Comparison of ENCODE assay signal across 9 mouse cellular contexts in the genomic region with DNA sequence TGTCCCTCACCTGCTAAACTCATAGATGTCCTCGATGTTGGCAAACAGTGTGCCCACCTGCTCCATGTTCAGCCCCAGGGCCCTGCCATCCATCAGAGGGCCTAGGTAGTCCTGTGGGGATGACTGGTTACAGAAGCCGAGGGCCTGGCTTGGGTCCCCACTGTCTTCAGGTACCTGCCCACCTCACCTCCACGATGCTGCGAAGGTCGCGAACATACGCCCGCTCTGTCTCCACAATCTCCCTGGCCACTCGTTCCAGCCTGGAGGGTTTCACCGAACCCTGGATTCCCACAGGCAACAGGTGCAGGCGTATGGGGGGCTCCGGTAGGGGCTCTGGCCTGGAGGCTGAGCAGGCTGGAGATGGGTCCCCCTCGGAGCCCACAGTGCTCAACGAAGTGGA. TPM values are rescaled to one million over a fixed set of nuclear protein-coding genes. Genes with fewer than 3 reads are reported as not detected.
A peak's percentile ranks its signal among the peaks of the same experiment; 100 is the strongest.
DNase-seq lines count a peak whose midpoint lies in the region; ATAC-seq and TF ChIP-seq lines count a peak whose summit lies in the region.
"Had no signal": no experiment of that assay in that cellular context is flagged by ENCODE, and none has a peak within 500 bp of the region (broad histone marks: within the 10 kb centered on the region; RNA-seq: fewer than 3 reads in every experiment).

No protein-coding gene starts in this region.

- TF ChIP-seq POLR2A in heart, adult 2 months (IDR thresholded peaks at IDR 0.05; ENCODE audit: insufficient read depth, low read depth, low read length): no peak
- no peak for TF ChIP-seq POLR2A in cerebellum, adult 2 months (IDR thresholded peaks at IDR 0.05; ENCODE audit: borderline replicate concordance, insufficient read depth, low read length)

- H3K79me2 ChIP-seq in heart, adult 2 months (replicated peaks; ENCODE audit: control insufficient read depth, insufficient read depth, low read length): no peaks in the 10 kb centered on the region; the same call in none of the 2 replicates

- no peaks in the 10 kb centered on the region for H3K9me3 ChIP-seq in megakaryocyte, embryonic 14.5 days
- H3K9me3 ChIP-seq in limb, embryonic 10.5 days (replicated peaks): no peaks in the 10 kb centered on the region
- H3K9me3 ChIP-seq in stomach, embryonic 14.5 days (ENCODE audit: control insufficient read depth, low read depth, low read length): no peaks in the 10 kb centered on the region

- peaks cover 9% of the 10 kb centered on the region for H3K4me1 ChIP-seq in heart, adult 2 months (ENCODE audit: control insufficient read depth, insufficient read depth, low read length)
- H3K4me1 ChIP-seq in megakaryocyte, embryonic 14.5 days: peaks cover 55% of the 10 kb centered on the region
- peaks cover 37% of the 10 kb centered on the region for H3K4me1 ChIP-seq in limb, embryonic 10.5 days
- peaks cover 19% of the 10 kb centered on the region for H3K4me1 ChIP-seq in stomach, embryonic 14.5 days (ENCODE audit: control insufficient read depth, insufficient read depth, low read length)
- H3K4me1 ChIP-seq in cerebellum, adult 2 months (ENCODE audit: control insufficient read depth, insufficient read depth, low read length): no peaks in the 10 kb centered on the region

- intact Hi-C loops in heart, adult 2 months (cut with DNase I): loop anchor here (5.0 kb wide), 1 partner anchor 227 kb away; a partner anchor contains a TSS

- no peak for TF ChIP-seq EP300 in heart, adult 2 months (IDR thresholded peaks at IDR 0.05; ENCODE audit: insufficient read depth, low read depth, low read length)

- no peaks in the 10 kb centered on the region for H3K27me3 ChIP-seq in heart, adult 2 months (ENCODE audit: control insufficient read depth, insufficient read depth, low read length)
- H3K27me3 ChIP-seq in megakaryocyte, embryonic 14.5 days (replicated peaks): peaks cover 41% of the 10 kb centered on the region
- no peaks in the 10 kb centered on the region for H3K27me3 ChIP-seq in limb, embryonic 10.5 days (ENCODE audit: low read depth, poor library complexity, severe bottlenecking)
- H3K27me3 ChIP-seq in stomach, embryonic 14.5 days (ENCODE audit: control insufficient read depth, insufficient read depth, low read length): no peaks in the 10 kb centered on the region
- no peaks in the 10 kb centered on the region for H3K27me3 ChIP-seq in cerebellum, adult 2 months (ENCODE audit: control insufficient read depth, insufficient read depth, low read length)

- peak overlapping the region; percentile 91 for H3K4me2 ChIP-seq in stomach, embryonic 14.5 days (replicated peaks; ENCODE audit: low read depth, low read length)

- no peaks in the 10 kb centered on the region for H3K36me3 ChIP-seq in heart, adult 2 months (ENCODE audit: control insufficient read depth, insufficient read depth, low read length)
- H3K36me3 ChIP-seq in megakaryocyte, embryonic 14.5 days (replicated peaks; ENCODE audit: low read length): peaks cover 38% of the 10 kb centered on the region
- H3K36me3 ChIP-seq in limb, embryonic 10.5 days: peaks cover 54% of the 10 kb centered on the region
- peaks cover 43% of the 10 kb centered on the region for H3K36me3 ChIP-seq in stomach, embryonic 14.5 days (ENCODE audit: control insufficient read depth, insufficient read depth, low read length)

- DNase-seq in heart, adult 2 months: no peak
- no peak for DNase-seq in heart, adult 18-20 months
- no peak for DNase-seq in limb, embryonic 10.5 days (ENCODE audit: low spot score)
- DNase-seq in cerebellum, adult 2 months: no peak
- DNase-seq: spleen, adult 18-20 months had no signal

- H3K27ac ChIP-seq in heart, adult 2 months: no peak overlapping the region; the same call in 1 of the 2 replicates
- H3K27ac ChIP-seq in limb, embryonic 10.5 days: peak overlapping the region; percentile 42; the same call in 1 of the 2 replicates
- H3K27ac ChIP-seq in stomach, embryonic 14.5 days (ENCODE audit: low read length): no peak overlapping the region
- no peak overlapping the region for H3K27ac ChIP-seq in cerebellum, adult 2 months (ENCODE audit: insufficient read depth, low read length)

- no peak for TF ChIP-seq CTCF in heart, adult 2 months (IDR thresholded peaks at IDR 0.05)
- TF ChIP-seq CTCF in cerebellum, adult 2 months (IDR thresholded peaks at IDR 0.05; ENCODE audit: borderline replicate concordance, insufficient read depth, low read depth, low read length): no peak

- no peak overlapping the region for H3K9ac ChIP-seq in heart, adult 2 months (ENCODE audit: low read depth, low read length)
- no peak overlapping the region for H3K9ac ChIP-seq in stomach, embryonic 14.5 days (replicated peaks; ENCODE audit: low read depth, low read length)

- peak overlapping the region; percentile 77; the same call in 1 of the 2 replicates for H3K4me3 ChIP-seq in heart, adult 2 months
- H3K4me3 ChIP-seq in megakaryocyte, embryonic 14.5 days (replicated peaks): peak overlapping the region; percentile 62
- peak overlapping the region; percentile 82 for H3K4me3 ChIP-seq in limb, embryonic 10.5 days
- peak overlapping the region; percentile 92; the same call in 1 of the 2 replicates for H3K4me3 ChIP-seq in stomach, embryonic 14.5 days (ENCODE audit: low read depth, low read length)
- H3K4me3 ChIP-seq in cerebellum, adult 2 months (replicated peaks; ENCODE audit: insufficient read depth, low read depth, low read length): no peak overlapping the region

- WGBS in heart, adult 2 months: 85% methylated on average over 14 of the region's 14 CpGs
- WGBS in limb, embryonic 10.5 days: 94% methylated on average over 14 of the region's 14 CpGs
- WGBS in stomach, embryonic 14.5 days: 92% methylated on average over 14 of the region's 14 CpGs
- 86% methylated on average over 14 of the region's 14 CpGs for WGBS in cerebellum, adult 2 months

- no peak for ATAC-seq in megakaryocyte, adult 5-6 weeks (ENCODE audit: poor library complexity, severe bottlenecking)
- ATAC-seq in stomach, embryonic 14.5 days (ENCODE audit: insufficient number of reproducible peaks, insufficient read depth, low FRiP score, low read depth): no peak
- ATAC-seq in granulocyte monocyte progenitor cell, adult 5-6 weeks (replicated peaks; ENCODE audit: poor library complexity, severe bottlenecking): no peak

RNA-seq across cellular contexts. Expression of a gene that starts 2.3 kb away (rescaled TPM):
- 10 to 100 TPM; 10.4 to 14.3 TPM for total RNA-seq in heart, adult 2 months (2021)
- 15.9 and 16.3 TPM in 2 replicates for polyA plus RNA-seq in heart, adult 2 months (2012; rRNA removed)
- total RNA-seq in heart, adult 18-20 months (2021): 10 to 100 TPM; 11.3 to 13.4 TPM
- 13.5 and 26.9 TPM in 2 replicates for polyA plus RNA-seq in megakaryocyte, embryonic 14.5 days (2012; ENCODE audit: insufficient read depth, low replicate concordance)
- total RNA-seq in megakaryocyte, adult 5-6 weeks (2015): 11.5 and 15.2 TPM in 2 replicates
- 6.1 and 6.3 TPM in 2 replicates for total RNA-seq in megakaryocyte, adult 5-6 weeks (2017)
- 90.5 and 118 TPM in 2 replicates for polyA plus RNA-seq in limb, embryonic 10.5 days (2016; fragmentation: Nextera tagmentation; extraction: Ambion mirVana)
- polyA plus RNA-seq in stomach, embryonic 14.5 days (2014; fragmentation: Nextera tagmentation; extraction: Ambion mirVana): 63.4 and 70.7 TPM in 2 replicates
- total RNA-seq in granulocyte monocyte progenitor cell, adult 5-6 weeks (2014; fragmentation: Nextera tagmentation): 4.1 and 6.1 TPM in 2 replicates
- total RNA-seq in granulocyte monocyte progenitor cell, adult 5-6 weeks (2017): 0.88 and 1.1 TPM in 2 replicates
- 4.2 and 4.3 TPM in 2 replicates for polyA plus RNA-seq in cerebellum, adult 2 months (2012; rRNA removed)

RNA-seq across cellular contexts. Expression of a gene that starts 10.0 kb away (rescaled TPM):
- 10 to 100 TPM; 19.4 to 26.3 TPM for total RNA-seq in heart, adult 2 months (2021)
- polyA plus RNA-seq in heart, adult 2 months (2012; rRNA removed): 26.1 and 28.2 TPM in 2 replicates
- 10 to 100 TPM; 18.4 to 27.3 TPM for total RNA-seq in heart, adult 18-20 months (2021)
- polyA plus RNA-seq in megakaryocyte, embryonic 14.5 days (2012; ENCODE audit: insufficient read depth, low replicate concordance): 159 and 225 TPM in 2 replicates
- 350 and 368 TPM in 2 replicates for total RNA-seq in megakaryocyte, adult 5-6 weeks (2015)
- 118 and 143 TPM in 2 replicates for total RNA-seq in megakaryocyte, adult 5-6 weeks (2017)
- 7.5 and 7.9 TPM in 2 replicates for polyA plus RNA-seq in limb, embryonic 10.5 days (2016; fragmentation: Nextera tagmentation; extraction: Ambion mirVana)
- polyA plus RNA-seq in stomach, embryonic 14.5 days (2014; fragmentation: Nextera tagmentation; extraction: Ambion mirVana): 15.5 and 17.6 TPM in 2 replicates
- 37.1 and 55.8 TPM in 2 replicates for total RNA-seq in granulocyte monocyte progenitor cell, adult 5-6 weeks (2014; fragmentation: Nextera tagmentation)
- 30.8 and 41.3 TPM in 2 replicates for total RNA-seq in granulocyte monocyte progenitor cell, adult 5-6 weeks (2017)
- polyA plus RNA-seq in cerebellum, adult 2 months (2012; rRNA removed): 3.7 and 3.9 TPM in 2 replicates

RNA-seq across cellular contexts. Expression of a gene that starts 19.6 kb away (rescaled TPM):
- 100 to 1,000 TPM; 496 to 556 TPM for total RNA-seq in heart, adult 2 months (2021)
- 312 and 411 TPM in 2 replicates for polyA plus RNA-seq in heart, adult 2 months (2012; rRNA removed)
- total RNA-seq in heart, adult 18-20 months (2021): 100 to 1,000 TPM; 517 to 602 TPM
- 495 and 2,789 TPM in 2 replicates for polyA plus RNA-seq in megakaryocyte, embryonic 14.5 days (2012; ENCODE audit: insufficient read depth, low replicate concordance)
- 2,258 and 2,353 TPM in 2 replicates for total RNA-seq in megakaryocyte, adult 5-6 weeks (2015)
- total RNA-seq in megakaryocyte, adult 5-6 weeks (2017): 250 and 448 TPM in 2 replicates
- 972 and 1,174 TPM in 2 replicates for polyA plus RNA-seq in limb, embryonic 10.5 days (2016; fragmentation: Nextera tagmentation; extraction: Ambion mirVana)
- 1,258 and 1,269 TPM in 2 replicates for polyA plus RNA-seq in stomach, embryonic 14.5 days (2014; fragmentation: Nextera tagmentation; extraction: Ambion mirVana)
- 4,181 and 4,473 TPM in 2 replicates for total RNA-seq in granulocyte monocyte progenitor cell, adult 5-6 weeks (2014; fragmentation: Nextera tagmentation)
- total RNA-seq in granulocyte monocyte progenitor cell, adult 5-6 weeks (2017): 929 and 980 TPM in 2 replicates
- polyA plus RNA-seq in cerebellum, adult 2 months (2012; rRNA removed): 510 and 514 TPM in 2 replicates

RNA-seq across cellular contexts. Expression of a gene that starts 22.5 kb away (rescaled TPM):
- total RNA-seq in heart, adult 2 months (2021): 10 to 100 TPM; 20.8 to 21.5 TPM
- 48.8 and 50.4 TPM in 2 replicates for polyA plus RNA-seq in heart, adult 2 months (2012; rRNA removed)
- total RNA-seq in heart, adult 18-20 months (2021): 10 to 100 TPM; 21.8 TPM
- 15.2 and 24.0 TPM in 2 replicates for polyA plus RNA-seq in megakaryocyte, embryonic 14.5 days (2012; ENCODE audit: insufficient read depth, low replicate concordance)
- total RNA-seq in megakaryocyte, adult 5-6 weeks (2015): 14.7 and 15.4 TPM in 2 replicates
- 9.0 and 9.4 TPM in 2 replicates for total RNA-seq in megakaryocyte, adult 5-6 weeks (2017)
- 65.1 and 67.0 TPM in 2 replicates for polyA plus RNA-seq in limb, embryonic 10.5 days (2016; fragmentation: Nextera tagmentation; extraction: Ambion mirVana)
- 47.1 and 51.1 TPM in 2 replicates for polyA plus RNA-seq in stomach, embryonic 14.5 days (2014; fragmentation: Nextera tagmentation; extraction: Ambion mirVana)
- total RNA-seq in granulocyte monocyte progenitor cell, adult 5-6 weeks (2014; fragmentation: Nextera tagmentation): 19.2 and 25.5 TPM in 2 replicates
- total RNA-seq in granulocyte monocyte progenitor cell, adult 5-6 weeks (2017): 16.7 and 18.5 TPM in 2 replicates
- 47.9 and 49.5 TPM in 2 replicates for polyA plus RNA-seq in cerebellum, adult 2 months (2012; rRNA removed)

RNA-seq across cellular contexts. Expression of a gene that starts 22.7 kb away (rescaled TPM):
- 10 to 100 TPM; 41.3 to 42.1 TPM for total RNA-seq in heart, adult 2 months (2021)
- polyA plus RNA-seq in heart, adult 2 months (2012; rRNA removed): 63.8 and 67.0 TPM in 2 replicates
- 10 to 100 TPM; 39.5 to 44.5 TPM for total RNA-seq in heart, adult 18-20 months (2021)
- polyA plus RNA-seq in megakaryocyte, embryonic 14.5 days (2012; ENCODE audit: insufficient read depth, low replicate concordance): 38.6 and 78.0 TPM in 2 replicates
- total RNA-seq in megakaryocyte, adult 5-6 weeks (2015): 42.1 and 46.8 TPM in 2 replicates
- total RNA-seq in megakaryocyte, adult 5-6 weeks (2017): 129 and 153 TPM in 2 replicates
- polyA plus RNA-seq in limb, embryonic 10.5 days (2016; fragmentation: Nextera tagmentation; extraction: Ambion mirVana): 81.3 and 91.5 TPM in 2 replicates
- polyA plus RNA-seq in stomach, embryonic 14.5 days (2014; fragmentation: Nextera tagmentation; extraction: Ambion mirVana): 67.3 and 73.2 TPM in 2 replicates
- 97.6 and 111 TPM in 2 replicates for total RNA-seq in granulocyte monocyte progenitor cell, adult 5-6 weeks (2014; fragmentation: Nextera tagmentation)
- total RNA-seq in granulocyte monocyte progenitor cell, adult 5-6 weeks (2017): 136 and 170 TPM in 2 replicates
- polyA plus RNA-seq in cerebellum, adult 2 months (2012; rRNA removed): 104 and 124 TPM in 2 replicates
